Mouse (Mus musculus) limb, embryonic 11.5 days (tissue): ENCODE measurements around the gene Chka. TPM values are rescaled to one million over a fixed set of nuclear protein-coding genes. Genes with fewer than 3 reads are reported as not detected.

Experiments used
- ATAC-seq: fragments of 200-750 bp; cut with Nextera tagmentation; 2 replicates; pipeline ENCODE4 v1.8.0; 2017; ENCODE audit warnings: low read depth; ENCODE audit not compliant: insufficient number of reproducible peaks, low FRiP score, low TSS enrichment
- DNase-seq: peaks from one replicate; pipeline ENCODE4 v3.0.0-alpha.2; 2015; ENCODE audit warnings: low spot score
- H3K27ac ChIP-seq: fragments of 300-500 bp; sonication (generic); replicated peaks from 2 replicates; pipeline ENCODE4 v1.5.1; 2014; ENCODE audit warnings: low read depth, mild to moderate bottlenecking, low read length
- H3K27me3 ChIP-seq: fragments of 300-500 bp; sonication (generic); 2 replicates; pipeline ENCODE4 v1.6.1; 2014; ENCODE audit warnings: mild to moderate bottlenecking, low read length, mixed read lengths; ENCODE audit not compliant: control insufficient read depth, insufficient read depth
- H3K36me3 ChIP-seq: fragments of 300-500 bp; sonication (generic); 2 replicates; pipeline ENCODE4 v1.6.1; 2014; ENCODE audit warnings: mild to moderate bottlenecking, low read length, moderate library complexity, mixed read lengths; ENCODE audit not compliant: control insufficient read depth, insufficient read depth
- H3K4me1 ChIP-seq: fragments of 300-500 bp; sonication (generic); 2 replicates; pipeline ENCODE4 v1.6.1; 2014; ENCODE audit warnings: low read length, mixed read lengths; ENCODE audit not compliant: control insufficient read depth, insufficient read depth
- H3K4me2 ChIP-seq: fragments of 300-500 bp; sonication (generic); 2 replicates; pipeline ENCODE4 v1.6.1; 2014; ENCODE audit warnings: low read depth, mild to moderate bottlenecking, moderate library complexity; ENCODE audit not compliant: severe bottlenecking
- H3K4me3 ChIP-seq: fragments of 300-500 bp; sonication (generic); 2 replicates; pipeline ENCODE4 v1.5.1; 2014; ENCODE audit warnings: low read depth, low read length
- H3K9ac ChIP-seq: fragments of 300-500 bp; sonication (generic); 2 replicates; pipeline ENCODE4 v1.6.1; 2014; ENCODE audit warnings: mild to moderate bottlenecking, low read length
- H3K9me3 ChIP-seq: fragments of 300-500 bp; sonication (generic); 2 replicates; pipeline ENCODE4 v1.6.1; 2016; ENCODE audit warnings: low read length; ENCODE audit not compliant: control insufficient read depth
- WGBS: fragments of 180-500 bp; shearing (Covaris S2); extraction: QIAGEN DNeasy Blood & Tissue Kit; methylation state at CpG from one replicate; pipeline ENCODE4 v1.1.7; 2014; 5-methylcytosine and 5-hydroxymethylcytosine counted together
- polyA plus RNA-seq: library from polyadenylated mRNA; unstranded; fragments of >200 nt; fragmentation: Nextera tagmentation; extraction: Ambion mirVana; gene quantifications from 2 replicates; pipeline ENCODE4 v1.2.1, GENCODE M21; 2014

Chka gene
- polyA plus RNA-seq, 1 experiment from 2014 or later: 47.3 TPM

DNA sequence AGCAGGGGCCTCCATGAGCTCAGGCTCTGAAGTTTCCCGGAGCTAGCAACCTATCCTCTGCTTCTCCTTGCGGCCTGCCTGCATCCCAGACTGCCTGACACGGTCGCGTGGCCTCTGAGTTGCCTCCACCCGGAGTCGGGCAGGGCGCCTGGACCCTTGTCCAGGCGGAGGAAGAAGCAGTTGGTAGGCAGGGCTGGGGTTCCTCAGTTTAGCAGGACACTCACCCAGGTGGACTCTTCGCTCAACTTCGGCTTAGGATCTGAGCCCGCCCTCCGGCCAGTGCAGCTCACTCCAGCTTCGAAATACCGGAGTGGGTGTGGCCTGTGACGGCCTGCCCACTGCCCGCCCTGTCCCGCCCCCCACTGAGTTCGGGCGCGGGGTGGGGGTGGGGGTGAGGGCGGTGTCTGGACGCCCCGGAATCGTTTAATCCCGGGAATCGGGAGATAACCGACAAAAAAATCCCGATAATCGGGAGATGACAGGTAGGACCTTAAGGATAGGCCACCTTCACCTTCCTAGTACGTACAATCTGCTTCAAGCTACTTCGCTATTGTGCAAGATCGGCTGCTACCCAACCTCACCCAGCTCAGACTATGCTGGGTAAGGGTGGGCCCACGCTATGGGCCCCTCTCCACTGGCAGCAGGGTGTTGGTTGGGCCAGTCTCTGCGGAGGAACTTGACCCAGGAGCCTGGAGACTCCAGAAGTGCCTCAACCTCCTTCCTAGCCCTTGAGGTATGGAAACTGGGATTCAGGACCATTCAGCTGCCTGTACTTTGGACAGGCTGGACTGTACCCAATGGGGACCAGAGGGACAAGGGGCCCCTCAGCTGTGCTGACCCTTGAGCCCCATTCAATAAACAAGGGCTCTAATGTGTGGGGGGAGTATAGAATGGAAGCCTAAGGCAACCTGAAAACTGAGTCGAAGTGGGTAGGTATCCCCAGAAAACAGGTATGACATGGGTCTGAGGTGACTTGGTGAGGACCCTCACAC, 55.5 kb downstream of the Chka start, which contains the start of gene Tcirg1:
Gene Tcirg1 (minus strand): TSS at position 339 of the 992 bp plus-strand sequence.
- H3K4me2 ChIP-seq: peak within 1 kb of the TSS; percentile 72
- peaks cover 18% of the 10 kb centered on the region for H3K36me3 ChIP-seq
- 5% methylated on average over 36 of the region's 36 CpGs for WGBS
- peak within 1 kb of the TSS; percentile 70 for H3K9ac ChIP-seq
- 0 out of 2 replicates have a peak within 1 kb of the TSS, but pooled peaks have one; percentile 21 for H3K27ac ChIP-seq
- no peaks in the 10 kb centered on the region for H3K27me3 ChIP-seq
- ATAC-seq (peak; percentile 49; the same call in 1 of the 2 replicates), DNase-seq (peak; percentile 79)
- peak within 1 kb of the TSS; percentile 56 for H3K4me3 ChIP-seq
- H3K4me1 ChIP-seq: peaks cover 32% of the 10 kb centered on the region
- H3K9me3 ChIP-seq: no peaks in the 10 kb centered on the region

GRCm38 (mm10) chr19:3907876-3908660, 56.5 kb downstream of the Chka start:
- Histone ChIP-seq H3K4me3 (no peak overlapping the region), H3K27ac (no peak overlapping the region), H3K36me3 (peaks cover 10% of the 10 kb centered on the region; the same call in 1 of the 2 replicates), H3K27me3 (no peaks in the 10 kb centered on the region), H3K4me1 (peaks cover 32% of the 10 kb centered on the region), H3K9me3 (no peaks in the 10 kb centered on the region), H3K9ac (no peak overlapping the region), H3K4me2 (peak overlapping the region; percentile 72; the same call in 1 of the 2 replicates)
- 84% methylated on average over 8 of the region's 8 CpGs for WGBS
- ATAC-seq: no peak
- no peak for DNase-seq

- peaks cover 6% of the 10 kb centered on the region; the same call in 1 of the 2 replicates for H3K36me3 ChIP-seq
- WGBS: 78% methylated on average over 5 of the region's 5 CpGs
- H3K4me1 ChIP-seq: peaks cover 31% of the 10 kb centered on the region
- no peak for DNase-seq
- no peak overlapping the region for H3K4me3 ChIP-seq
- H3K27ac ChIP-seq: no peak overlapping the region
- no peak for ATAC-seq
- no peak overlapping the region; the same call in 1 of the 2 replicates for H3K4me2 ChIP-seq
- no peaks in the 10 kb centered on the region for H3K27me3 ChIP-seq
- no peaks in the 10 kb centered on the region for H3K9me3 ChIP-seq
- H3K9ac ChIP-seq: no peak overlapping the region
Measured at GRCm38 (mm10) chr19:3910206-3910605, 58.6 kb downstream of the Chka start.

GRCm38 (mm10) chr19:3912337-3913204, 61.0 kb downstream of the Chka start, which contains the start of gene Ndufs8:
TSS of gene Ndufs8 (minus strand) at chr19:3912774.
- Histone ChIP-seq H3K9ac (peak within 1 kb of the TSS; percentile 75), H3K27me3 (no peaks in the 10 kb centered on the region), H3K27ac (peak within 1 kb of the TSS; percentile 36), H3K4me3 (peak within 1 kb of the TSS; percentile 58), H3K4me1 (peaks cover 13% of the 10 kb centered on the region), H3K4me2 (peak within 1 kb of the TSS; percentile 79), H3K36me3 (peaks cover 6% of the 10 kb centered on the region; the same call in 1 of the 2 replicates), H3K9me3 (no peaks in the 10 kb centered on the region)
- peak; percentile 96 for ATAC-seq
- under 1% methylated on average over 43 of the region's 43 CpGs for WGBS
- peak; percentile 92 for DNase-seq

DNA sequence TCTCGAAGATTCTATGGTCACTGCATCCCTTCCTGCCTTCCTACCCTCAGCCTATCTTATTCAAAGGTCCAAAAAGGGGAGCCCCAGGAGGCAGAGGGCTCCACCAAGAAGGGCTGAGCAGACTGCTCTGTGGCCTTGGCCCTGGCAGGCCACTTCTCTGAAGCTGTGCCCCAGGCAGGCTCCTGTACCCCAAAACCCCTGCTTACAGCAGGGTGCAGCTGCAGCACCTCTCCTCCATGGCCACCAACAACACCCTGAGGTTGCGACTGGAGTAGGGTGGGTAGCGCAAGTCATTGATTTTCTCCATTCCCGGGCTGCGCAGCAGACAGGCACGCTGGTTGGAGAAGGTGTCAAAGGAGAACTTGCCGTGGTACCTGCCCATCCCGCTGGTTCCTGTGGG, 62.1 kb downstream of the Chka start:
- peaks cover 4% of the 10 kb centered on the region; the same call in 1 of the 2 replicates for H3K36me3 ChIP-seq
- H3K9me3 ChIP-seq: no peaks in the 10 kb centered on the region
- no peak for DNase-seq
- H3K4me1 ChIP-seq: peaks cover 10% of the 10 kb centered on the region
- ATAC-seq: no peak
- WGBS: 85% methylated on average over 8 of the region's 8 CpGs
- no peak overlapping the region for H3K27ac ChIP-seq
- H3K27me3 ChIP-seq: no peaks in the 10 kb centered on the region
- peak overlapping the region; percentile 79 for H3K4me2 ChIP-seq
- peak overlapping the region; percentile 75 for H3K9ac ChIP-seq
- H3K4me3 ChIP-seq: peak overlapping the region; percentile 55

GRCm38 (mm10) chr19:3914535-3914934, 63.0 kb downstream of the Chka start:
- 90% methylated on average over 5 of the region's 5 CpGs for whole genome bisulfite sequencing
- DNase-seq (no peak), ATAC-seq (no peak)
- Histone ChIP-seq H3K9ac (no peak overlapping the region), H3K27me3 (no peaks in the 10 kb centered on the region), H3K9me3 (no peaks in the 10 kb centered on the region), H3K36me3 (no peaks in the 10 kb centered on the region; the same call in 1 of the 2 replicates), H3K4me2 (no peak overlapping the region), H3K4me3 (no peak overlapping the region), H3K27ac (no peak overlapping the region), H3K4me1 (peaks cover 10% of the 10 kb centered on the region)

DNA sequence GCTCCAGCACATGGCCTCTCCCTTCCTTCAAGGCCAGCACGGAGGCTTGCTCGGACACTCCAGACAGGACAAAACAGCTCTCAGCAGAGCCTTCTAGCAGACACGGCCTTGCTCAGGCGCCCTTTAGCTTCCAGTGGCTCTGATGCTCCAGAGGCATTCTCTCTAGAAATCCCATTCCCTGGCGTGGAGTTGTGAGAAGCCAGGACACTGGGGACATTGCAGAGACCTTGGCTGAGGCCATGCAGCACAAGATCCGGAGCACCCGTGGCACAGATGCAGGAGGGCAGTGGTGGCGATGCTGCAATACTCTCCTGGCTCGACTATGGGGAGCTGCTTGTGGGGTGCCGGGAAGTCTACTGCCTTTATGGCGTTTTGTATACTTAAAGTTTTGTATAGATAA, 65.2 kb downstream of the Chka start:
- Histone ChIP-seq H3K4me2 (no peak overlapping the region), H3K27ac (no peak overlapping the region), H3K4me1 (peaks cover 10% of the 10 kb centered on the region), H3K9me3 (no peaks in the 10 kb centered on the region), H3K27me3 (no peaks in the 10 kb centered on the region), H3K9ac (no peak overlapping the region), H3K4me3 (no peak overlapping the region), H3K36me3 (no peaks in the 10 kb centered on the region)
- DNase-seq (no peak), ATAC-seq (no peak)
- WGBS: 82% methylated on average over 11 of the region's 11 CpGs
